ENCODE assay signal across 7 mouse cellular contexts in genomic region chr8:116268161-116268560, GRCm38 (mm10).
A peak's percentile ranks its signal among the peaks of the same experiment; 100 is the strongest.
DNase-seq lines count a peak whose midpoint lies in the region; ATAC-seq and TF ChIP-seq lines count a peak whose summit lies in the region.

No protein-coding gene starts in this region.

- no peaks in the 10 kb centered on the region for H3K27me3 ChIP-seq in megakaryocyte, embryonic 14.5 days (replicated peaks)
- no peaks in the 10 kb centered on the region for H3K27me3 ChIP-seq in hindbrain, embryonic 11.5 days (ENCODE audit: control insufficient read depth, insufficient read depth, low read length)

- H3K36me3 ChIP-seq in megakaryocyte, embryonic 14.5 days (replicated peaks; ENCODE audit: low read length) = no peaks in the 10 kb centered on the region
- no peaks in the 10 kb centered on the region for H3K36me3 ChIP-seq in hindbrain, embryonic 11.5 days (ENCODE audit: control insufficient read depth, insufficient read depth, low read length)

- peak; percentile 40 for DNase-seq in cerebellum, adult 9-11 months
- DNase-seq in kidney, adult 9 months = peak; percentile 87
- peak; percentile 3 for DNase-seq in lung, adult 2 months
- no peak for DNase-seq in urinary bladder, postnatal 25 days (ENCODE audit: low spot score)
- no peak for DNase-seq in hindbrain, embryonic 11.5 days (ENCODE audit: low spot score)

- ATAC-seq in megakaryocyte, adult 5-6 weeks (ENCODE audit: poor library complexity, severe bottlenecking) = no peak
- ATAC-seq in hindbrain, embryonic 11.5 days (ENCODE audit: low FRiP score) = no peak

- peak overlapping the region; percentile 42 for H3K4me3 ChIP-seq in megakaryocyte, embryonic 14.5 days (replicated peaks)
- H3K4me3 ChIP-seq in lung, adult 2 months (replicated peaks; ENCODE audit: extremely low read depth, low read depth, low read length) = no peak overlapping the region
- H3K4me3 ChIP-seq in hindbrain, embryonic 11.5 days (ENCODE audit: low read depth, low read length) = no peak overlapping the region

- H3K9me3 ChIP-seq in megakaryocyte, embryonic 14.5 days = peaks cover 59% of the 10 kb centered on the region
- H3K9me3 ChIP-seq in hindbrain, embryonic 11.5 days (ENCODE audit: control insufficient read depth, low read length) = no peaks in the 10 kb centered on the region

- H3K27ac ChIP-seq in hindbrain, embryonic 11.5 days (ENCODE audit: low read depth, low read length) = no peak overlapping the region

- WGBS in lung, adult 2 months = 64% methylated on average over 9 of the region's 9 CpGs
- 80% methylated on average over 9 of the region's 9 CpGs for WGBS in hindbrain, embryonic 11.5 days

- H3K4me1 ChIP-seq in megakaryocyte, embryonic 14.5 days = no peaks in the 10 kb centered on the region
- no peaks in the 10 kb centered on the region for H3K4me1 ChIP-seq in lung, adult 2 months (ENCODE audit: control insufficient read depth, insufficient read depth, low read length)
- no peaks in the 10 kb centered on the region for H3K4me1 ChIP-seq in hindbrain, embryonic 11.5 days (replicated peaks; ENCODE audit: control insufficient read depth, insufficient read depth, low read length)

- no peak overlapping the region for H3K4me2 ChIP-seq in hindbrain, embryonic 11.5 days (replicated peaks; ENCODE audit: low read depth, low read length)

- TF ChIP-seq POLR2A in lung, adult 2 months (IDR thresholded peaks at IDR 0.05; ENCODE audit: borderline replicate concordance, extremely low read depth, low read depth, low read length) = no peak

- no peak for TF ChIP-seq CTCF in lung, adult 2 months (IDR thresholded peaks at IDR 0.05; ENCODE audit: insufficient read depth, low read length)

- H3K9ac ChIP-seq in hindbrain, embryonic 11.5 days (ENCODE audit: low read depth, low read length) = no peak overlapping the region

Comparison
In these comparisons a context has a peak if more than half of its experiments do, and no peak if none do; other contexts are left out.
1. DNase-seq: peak in cerebellum, adult 9-11 months (single experiment), kidney, adult 9 months (single experiment) and lung, adult 2 months (single experiment); none in urinary bladder, postnatal 25 days (single experiment) and hindbrain, embryonic 11.5 days (single experiment).